Mouse (Mus musculus): ENCODE measurements around the gene Gm3336.

- TF ChIP-seq POLR2A (IDR thresholded peaks at IDR 0.05; ENCODE audit: low read depth, low read length): no peak
- no peak for TF ChIP-seq CTCF (conservative IDR thresholded peaks at IDR 0.05; ENCODE audit: insufficient read depth, insufficient read length, low read depth, low read length)
These were observed 29.0 kb downstream of the Gm3336 start for GRCm38 (mm10) chr8:70747211-70747890.
